Mouse (Mus musculus): ENCODE data around the gene Lrmda. TPM values are rescaled to one million over a fixed set of nuclear protein-coding genes. Genes with fewer than 3 reads are reported as not detected.

Lrmda gene
- polyA plus RNA-seq, 1 experiment from 2014 or later, result 0.23 TPM

DNA sequence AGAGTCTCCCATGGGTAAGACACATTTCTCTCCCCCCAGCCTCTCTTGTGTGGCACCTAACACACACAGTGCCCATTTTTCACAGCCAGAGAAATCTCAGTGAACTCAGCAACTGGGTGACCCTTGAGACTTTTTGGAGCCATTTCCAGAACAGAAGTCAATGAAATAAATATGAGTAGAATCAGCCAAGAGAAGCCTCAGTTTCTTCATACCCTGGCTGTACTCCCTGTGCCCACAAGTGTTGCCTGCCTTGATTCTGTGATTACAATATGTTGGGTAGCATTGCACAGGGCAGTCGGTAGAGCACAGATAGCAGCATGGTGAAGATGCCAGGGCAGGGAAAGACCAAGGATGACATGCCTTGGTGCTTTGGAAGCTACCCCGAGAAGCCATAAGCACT lies 69.1 kb downstream of the Lrmda start:
- 78% methylated on average over 2 of the region's 2 CpGs for WGBS (ENCODE audit: insufficient replicate concordance)
- Histone ChIP-seq H3K9me3 (replicated peaks) (no peaks in the 10 kb centered on the region), H3K4me2 (no peak overlapping the region), H3K9ac (no peak overlapping the region), H3K36me3 (no peaks in the 10 kb centered on the region), H3K4me1 (no peaks in the 10 kb centered on the region), H3K27ac (no peak overlapping the region), H3K27me3 (replicated peaks) (no peaks in the 10 kb centered on the region), H3K4me3 (no peak overlapping the region)
- ATAC-seq, result no peak

DNA sequence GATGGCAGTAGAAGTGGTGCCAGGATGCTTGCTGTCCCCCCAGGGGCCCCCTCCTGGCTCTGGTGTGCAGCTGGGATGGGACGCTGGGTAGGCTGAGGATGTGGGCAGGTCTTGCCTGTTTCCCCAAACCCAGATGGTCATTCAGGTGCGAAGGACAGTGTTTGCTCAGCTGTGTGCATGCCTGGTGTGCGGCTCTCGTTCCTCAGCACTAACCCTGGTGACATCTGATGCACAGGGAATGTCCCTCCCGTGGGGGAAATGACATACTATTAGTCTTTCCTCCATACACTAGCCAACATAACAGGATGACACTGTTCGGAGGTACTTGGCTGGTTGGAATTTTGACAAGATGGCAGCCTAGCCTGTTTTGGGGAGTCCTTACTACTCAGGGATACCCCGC lies 69.8 kb downstream of the Lrmda start:
- no peaks in the 10 kb centered on the region for H3K36me3 ChIP-seq
- WGBS (ENCODE audit: insufficient replicate concordance), result 69% methylated on average over 7 of the region's 7 CpGs
- H3K9me3 ChIP-seq (replicated peaks), result no peaks in the 10 kb centered on the region
- no peaks in the 10 kb centered on the region for H3K4me1 ChIP-seq
- H3K4me2 ChIP-seq, result no peak overlapping the region
- H3K4me3 ChIP-seq, result no peak overlapping the region
- no peak overlapping the region for H3K9ac ChIP-seq
- no peak for ATAC-seq
- no peaks in the 10 kb centered on the region for H3K27me3 ChIP-seq (replicated peaks)
- H3K27ac ChIP-seq, result no peak overlapping the region

GRCm38 (mm10) chr14:22089866-22090470 lies 70.5 kb downstream of the Lrmda start:
- no peaks in the 10 kb centered on the region for H3K27me3 ChIP-seq (replicated peaks)
- H3K9ac ChIP-seq, result no peak overlapping the region
- H3K4me3 ChIP-seq, result no peak overlapping the region
- no peak overlapping the region for H3K27ac ChIP-seq
- H3K4me1 ChIP-seq, result no peaks in the 10 kb centered on the region
- H3K36me3 ChIP-seq, result no peaks in the 10 kb centered on the region
- ATAC-seq, result no peak
- WGBS (ENCODE audit: insufficient replicate concordance), result 72% methylated on average over 8 of the region's 8 CpGs
- no peak overlapping the region for H3K4me2 ChIP-seq
- no peaks in the 10 kb centered on the region for H3K9me3 ChIP-seq (replicated peaks)

- H3K36me3 ChIP-seq, result no peaks in the 10 kb centered on the region
- H3K4me1 ChIP-seq, result no peaks in the 10 kb centered on the region
- H3K9me3 ChIP-seq (replicated peaks), result no peaks in the 10 kb centered on the region
- no peak overlapping the region for H3K27ac ChIP-seq
- no peak for ATAC-seq
- H3K4me2 ChIP-seq, result no peak overlapping the region
- H3K9ac ChIP-seq, result no peak overlapping the region
- no peaks in the 10 kb centered on the region for H3K27me3 ChIP-seq (replicated peaks)
- 62% methylated on average over 5 of the region's 5 CpGs for WGBS (ENCODE audit: insufficient replicate concordance)
- H3K4me3 ChIP-seq, result no peak overlapping the region
Observed at GRCm38 (mm10) chr14:22090778-22091211, 71.3 kb downstream of the Lrmda start.

- Histone ChIP-seq H3K27me3 (replicated peaks) (no peaks in the 10 kb centered on the region), H3K36me3 (no peaks in the 10 kb centered on the region), H3K4me3 (no peak overlapping the region), H3K4me2 (no peak overlapping the region), H3K9me3 (replicated peaks) (no peaks in the 10 kb centered on the region), H3K4me1 (no peaks in the 10 kb centered on the region), H3K27ac (no peak overlapping the region), H3K9ac (no peak overlapping the region)
- 46% methylated on average over 4 of the region's 4 CpGs for WGBS (ENCODE audit: insufficient replicate concordance)
- no peak for ATAC-seq
Observed at GRCm38 (mm10) chr14:22091306-22091705, 71.8 kb downstream of the Lrmda start.

DNA sequence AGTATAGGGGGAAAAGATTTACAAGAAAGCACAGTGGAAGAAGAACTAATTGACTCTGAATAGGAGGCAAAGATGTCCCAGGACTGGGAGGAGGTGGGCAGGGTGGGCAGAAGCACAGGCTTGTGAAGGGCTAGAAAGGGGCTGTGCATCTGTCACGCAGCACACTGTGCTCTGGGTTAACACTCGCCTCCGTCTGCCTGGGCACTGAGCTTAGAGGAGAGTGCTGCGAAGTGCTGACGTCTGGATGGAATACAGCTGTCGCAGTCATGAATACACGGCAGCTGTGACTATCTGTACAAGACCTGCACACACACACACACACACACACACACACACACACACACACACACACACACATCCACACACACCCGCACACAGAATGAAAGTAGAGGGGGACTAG lies 73.6 kb downstream of the Lrmda start:
- Histone ChIP-seq H3K4me3 (no peak overlapping the region), H3K27ac (no peak overlapping the region), H3K9ac (no peak overlapping the region), H3K4me2 (no peak overlapping the region), H3K36me3 (no peaks in the 10 kb centered on the region), H3K4me1 (no peaks in the 10 kb centered on the region), H3K9me3 (replicated peaks) (no peaks in the 10 kb centered on the region), H3K27me3 (replicated peaks) (no peaks in the 10 kb centered on the region)
- WGBS (ENCODE audit: insufficient replicate concordance), result 58% methylated on average over 8 of the region's 8 CpGs
- no peak for ATAC-seq

DNA sequence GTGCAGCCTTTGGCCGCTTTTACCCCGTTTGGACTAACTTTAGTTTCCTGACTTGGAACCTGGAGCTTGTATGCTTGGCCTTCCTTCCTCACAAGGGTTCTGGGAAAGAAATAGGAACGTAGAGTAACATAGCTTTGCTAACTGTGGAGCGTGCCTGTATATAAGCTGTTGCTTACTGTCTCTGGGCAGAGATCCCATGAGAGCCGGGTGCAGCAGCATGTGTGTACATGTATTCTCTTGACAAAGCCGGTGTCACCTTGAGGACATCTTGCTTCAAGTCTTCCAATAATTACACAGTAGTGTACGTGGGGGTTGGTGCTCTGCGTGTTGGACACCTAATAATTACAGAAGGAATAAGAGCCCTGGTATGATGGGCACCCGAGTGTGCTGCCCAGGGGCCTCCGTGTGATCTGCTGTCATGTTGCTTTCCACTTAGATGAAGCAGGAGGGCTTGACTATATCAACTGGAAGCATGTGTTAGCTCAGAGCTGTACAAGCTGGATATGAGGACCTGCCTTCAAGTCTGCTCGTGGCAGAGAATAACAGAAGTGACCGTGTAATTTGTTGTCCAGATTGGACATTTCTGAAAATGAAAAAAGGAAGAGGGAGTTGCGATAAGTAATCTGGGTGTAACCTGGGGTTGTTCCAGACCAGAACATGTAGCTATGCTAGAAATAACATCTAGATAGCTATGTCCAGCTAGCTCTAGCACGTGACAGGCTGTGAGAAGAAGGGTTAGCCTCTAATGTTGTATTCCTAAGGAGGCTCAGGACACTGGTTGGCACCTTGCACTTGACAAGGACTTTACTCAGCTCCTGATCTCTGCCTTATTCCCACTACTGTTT lies 82.7 kb downstream of the Lrmda start:
- no peaks in the 10 kb centered on the region for H3K9me3 ChIP-seq (replicated peaks)
- no peaks in the 10 kb centered on the region for H3K36me3 ChIP-seq
- 66% methylated on average over 14 of the region's 14 CpGs for WGBS (ENCODE audit: insufficient replicate concordance)
- H3K4me3 ChIP-seq, result no peak overlapping the region
- no peak overlapping the region for H3K4me2 ChIP-seq
- H3K9ac ChIP-seq, result no peak overlapping the region
- H3K27ac ChIP-seq, result no peak overlapping the region
- ATAC-seq, result no peak
- H3K27me3 ChIP-seq (replicated peaks), result no peaks in the 10 kb centered on the region
- H3K4me1 ChIP-seq, result no peaks in the 10 kb centered on the region

- Histone ChIP-seq H3K9me3 (replicated peaks) (no peaks in the 10 kb centered on the region), H3K27me3 (replicated peaks) (no peaks in the 10 kb centered on the region), H3K4me3 (no peak overlapping the region), H3K4me1 (no peaks in the 10 kb centered on the region), H3K36me3 (no peaks in the 10 kb centered on the region), H3K9ac (no peak overlapping the region), H3K4me2 (no peak overlapping the region), H3K27ac (no peak overlapping the region)
- ATAC-seq, result no peak
- WGBS (ENCODE audit: insufficient replicate concordance), result 68% methylated on average over 4 of the region's 4 CpGs
Observed at GRCm38 (mm10) chr14:22105855-22106254, 86.3 kb downstream of the Lrmda start.

DNA sequence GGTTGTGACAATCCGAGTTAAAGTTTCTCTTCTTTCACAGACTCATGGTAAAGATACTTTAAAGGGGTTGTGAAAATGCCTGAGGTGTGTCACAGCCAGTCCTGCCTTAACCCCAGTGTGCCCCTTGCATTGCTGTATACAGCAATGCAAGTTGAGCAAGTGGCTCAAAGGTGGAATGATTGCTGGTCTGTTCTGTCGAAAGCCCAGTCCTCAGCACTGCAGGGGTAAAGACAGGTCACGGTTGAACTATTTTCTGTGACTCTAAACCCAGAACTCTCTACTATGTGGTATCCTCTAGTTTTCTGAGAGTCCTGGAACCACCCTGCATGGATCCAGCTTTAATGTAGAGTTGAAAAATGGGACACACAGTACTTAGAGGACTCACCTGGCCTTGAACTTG lies 87.3 kb downstream of the Lrmda start:
- no peak for ATAC-seq
- WGBS (ENCODE audit: insufficient replicate concordance), result 71% methylated on average over 3 of the region's 3 CpGs
- H3K27me3 ChIP-seq (replicated peaks), result no peaks in the 10 kb centered on the region

GRCm38 (mm10) chr14:22109423-22109822 lies 89.9 kb downstream of the Lrmda start:
- Histone ChIP-seq H3K27ac (no peak overlapping the region), H3K9me3 (replicated peaks) (no peaks in the 10 kb centered on the region), H3K4me3 (no peak overlapping the region), H3K4me2 (no peak overlapping the region), H3K27me3 (replicated peaks) (no peaks in the 10 kb centered on the region), H3K36me3 (no peaks in the 10 kb centered on the region), H3K9ac (no peak overlapping the region), H3K4me1 (no peaks in the 10 kb centered on the region)
- no peak for ATAC-seq
- WGBS (ENCODE audit: insufficient replicate concordance), result 59% methylated on average over 4 of the region's 4 CpGs

More for the DNA sequence above, 87.3 kb downstream of the Lrmda start:
- Histone ChIP-seq H3K4me3 (no peak overlapping the region), H3K9ac (no peak overlapping the region), H3K9me3 (replicated peaks) (no peaks in the 10 kb centered on the region), H3K4me1 (no peaks in the 10 kb centered on the region), H3K27ac (no peak overlapping the region), H3K36me3 (no peaks in the 10 kb centered on the region), H3K4me2 (no peak overlapping the region)

DNA sequence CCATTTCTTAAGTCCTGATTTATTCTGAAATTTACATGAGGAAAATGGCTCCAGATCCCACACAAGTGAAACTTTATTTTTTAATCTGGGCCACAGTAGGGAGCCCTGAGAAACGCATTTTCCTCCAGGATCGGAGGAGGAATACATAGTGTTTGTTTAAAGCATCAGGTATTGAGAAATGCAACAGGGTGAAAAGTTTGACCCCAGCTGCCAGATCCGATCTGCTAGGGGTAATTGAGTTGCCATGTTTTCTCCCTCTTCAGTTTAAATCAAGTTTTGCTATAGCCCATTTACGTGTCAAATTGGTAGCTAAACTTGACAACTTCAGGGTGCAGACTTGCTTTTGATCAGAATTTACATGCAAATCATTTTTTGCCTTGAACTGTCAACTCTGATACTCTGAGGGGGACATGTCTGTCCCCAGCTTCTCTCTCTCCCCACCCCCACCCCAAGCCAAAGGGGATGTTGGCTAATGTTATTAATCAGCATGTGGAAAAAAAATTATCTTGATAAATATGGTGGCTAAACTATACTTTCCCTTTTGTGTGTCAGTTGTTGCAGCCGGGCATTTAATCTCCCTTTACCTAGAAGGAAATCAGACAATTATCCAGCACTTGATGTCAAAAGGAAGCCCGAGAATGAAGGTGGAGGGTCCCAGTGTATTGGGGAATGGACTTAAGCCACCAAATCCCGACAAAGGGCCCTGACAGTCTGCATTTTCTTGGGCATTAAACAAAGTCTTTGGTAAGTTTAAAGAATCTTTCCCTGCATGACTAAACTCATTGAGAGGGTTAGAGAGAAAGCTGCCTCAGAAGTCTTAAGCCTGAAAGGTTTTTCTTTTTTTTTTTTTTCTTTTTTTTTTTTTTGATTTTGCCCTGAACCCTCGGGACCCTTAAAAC lies 94.2 kb downstream of the Lrmda start:
- no peaks in the 10 kb centered on the region for H3K9me3 ChIP-seq (replicated peaks)
- no peak overlapping the region for H3K4me2 ChIP-seq
- no peak overlapping the region for H3K9ac ChIP-seq
- 54% methylated on average over 8 of the region's 8 CpGs for WGBS (ENCODE audit: insufficient replicate concordance)
- H3K4me3 ChIP-seq, result no peak overlapping the region
- H3K27ac ChIP-seq, result no peak overlapping the region
- no peaks in the 10 kb centered on the region for H3K36me3 ChIP-seq
- no peaks in the 10 kb centered on the region for H3K4me1 ChIP-seq
- H3K27me3 ChIP-seq (replicated peaks), result no peaks in the 10 kb centered on the region
- no peak for ATAC-seq
